Comparison of ENCODE assay signal across 13 mouse cellular contexts in the genomic region with DNA sequence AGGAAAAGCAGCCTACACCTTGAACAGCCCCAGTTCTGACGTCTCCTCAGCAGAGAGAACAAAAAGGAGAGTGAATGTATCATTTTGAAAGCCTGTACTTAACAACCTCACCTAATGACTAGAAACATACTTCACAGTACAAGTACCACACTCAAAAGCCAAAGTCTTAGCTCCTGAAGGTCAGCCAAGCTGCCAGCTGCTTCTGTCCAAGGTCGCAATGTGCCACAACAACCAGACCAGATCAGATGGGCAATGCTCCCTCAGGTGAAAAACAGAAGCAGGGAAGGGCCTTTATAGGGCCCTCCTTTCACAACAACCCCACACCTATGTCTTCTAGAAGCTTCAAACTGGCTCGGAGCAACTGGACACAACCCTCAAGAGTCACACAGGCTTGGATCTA. TPM values are rescaled to one million over a fixed set of nuclear protein-coding genes. Genes with fewer than 3 reads are reported as not detected.
DNase-seq lines count a peak whose midpoint lies in the region; ATAC-seq and TF ChIP-seq lines count a peak whose summit lies in the region.
"Had no signal": no experiment of that assay in that cellular context is flagged by ENCODE, and none has a peak within 500 bp of the region (broad histone marks: within the 10 kb centered on the region; RNA-seq: fewer than 3 reads in every experiment).

No protein-coding gene starts in this region.

- peaks cover 15% of the 10 kb centered on the region for H3K4me1 ChIP-seq in heart, embryonic 11.5 days (ENCODE audit: control insufficient read depth, insufficient read depth, low read length)
- H3K4me1 ChIP-seq in lung, postnatal 0 days (ENCODE audit: insufficient read depth, low read depth, low read length): peaks cover 16% of the 10 kb centered on the region; the same call in 1 of the 2 replicates
- peaks cover 9% of the 10 kb centered on the region; the same call in 1 of the 2 replicates for H3K4me1 ChIP-seq in hindbrain, embryonic 14.5 days (replicated peaks; ENCODE audit: control insufficient read depth, insufficient read depth, low read length)

- H3K9ac ChIP-seq in heart, embryonic 11.5 days (ENCODE audit: low read depth, low read length): no peak overlapping the region
- H3K9ac ChIP-seq in lung, postnatal 0 days (replicated peaks; ENCODE audit: low read depth): no peak overlapping the region
- H3K9ac ChIP-seq in hindbrain, embryonic 14.5 days: no peak overlapping the region
- H3K9ac ChIP-seq: liver, embryonic 13.5 days had no signal

- no peaks in the 10 kb centered on the region for H3K27me3 ChIP-seq in heart, embryonic 11.5 days (ENCODE audit: control insufficient read depth, insufficient read depth, low read length)
- H3K27me3 ChIP-seq in lung, postnatal 0 days (replicated peaks; ENCODE audit: insufficient read depth, low read length): no peaks in the 10 kb centered on the region
- H3K27me3 ChIP-seq in hindbrain, embryonic 14.5 days (ENCODE audit: control insufficient read depth, insufficient read depth, low read length): no peaks in the 10 kb centered on the region
- H3K27me3 ChIP-seq: liver, embryonic 13.5 days had no signal

- no peak overlapping the region for H3K4me3 ChIP-seq in heart, embryonic 11.5 days (ENCODE audit: low read depth, low read length)
- H3K4me3 ChIP-seq in lung, postnatal 0 days (ENCODE audit: low read depth, low read length): no peak overlapping the region
- no peak overlapping the region for H3K4me3 ChIP-seq in hindbrain, embryonic 14.5 days (replicated peaks; ENCODE audit: low read length)
- H3K4me3 ChIP-seq: liver, embryonic 13.5 days; megakaryocyte, embryonic 14.5 days had no signal

- TF ChIP-seq CTCF in lung, postnatal 0 days (IDR thresholded peaks at IDR 0.05): no peak

- 79% methylated on average over 3 of the region's 3 CpGs for WGBS in heart, embryonic 11.5 days (ENCODE audit: insufficient replicate concordance)
- WGBS in lung, postnatal 0 days: 54% methylated on average over 3 of the region's 3 CpGs
- WGBS in hindbrain, embryonic 14.5 days: 86% methylated on average over 3 of the region's 3 CpGs

- peak; percentile 58 for DNase-seq in adrenal gland, postnatal 14 days
- DNase-seq in adrenal gland, postnatal 4 days (ENCODE audit: low spot score in 2 of 2): no peak
- DNase-seq in kidney, adult 9 months: peak; percentile 79
- no peak for DNase-seq in kidney, postnatal 4 days
- DNase-seq in lung, postnatal 0 days (ENCODE audit: low spot score): peak; percentile 88
- no peak for DNase-seq in hindbrain, embryonic 14.5 days (ENCODE audit: low spot score)
- DNase-seq: liver, embryonic 13.5 days had no signal

- no peak overlapping the region for H3K4me2 ChIP-seq in heart, embryonic 11.5 days
- H3K4me2 ChIP-seq in lung, postnatal 0 days (replicated peaks; ENCODE audit: low read depth, low read length): no peak overlapping the region
- H3K4me2 ChIP-seq in hindbrain, embryonic 14.5 days (replicated peaks): no peak overlapping the region
- H3K4me2 ChIP-seq: liver, embryonic 13.5 days had no signal

- peak; percentile 91 for TF ChIP-seq EP300 in lung, postnatal 0 days (IDR thresholded peaks at IDR 0.05)

- no peak for ATAC-seq in heart, embryonic 11.5 days (replicated peaks; ENCODE audit: insufficient number of reproducible peaks, low FRiP score, low TSS enrichment)
- peak; percentile 50 for ATAC-seq in lung, postnatal 0 days
- ATAC-seq in granulocyte monocyte progenitor cell, adult 5-6 weeks (replicated peaks; ENCODE audit: poor library complexity, severe bottlenecking): no peak
- no peak for ATAC-seq in hindbrain, embryonic 14.5 days (ENCODE audit: low FRiP score)
- ATAC-seq: inflammation-experienced regulatory T-cells, adult 6 months had no signal

- peak overlapping the region; percentile 25; the same call in 1 of the 2 replicates for H3K27ac ChIP-seq in heart, embryonic 11.5 days (ENCODE audit: low read depth, low read length)
- peak overlapping the region; percentile 79 for H3K27ac ChIP-seq in lung, postnatal 0 days (ENCODE audit: low read length)
- H3K27ac ChIP-seq in hindbrain, embryonic 14.5 days: no peak overlapping the region
- H3K27ac ChIP-seq: liver, embryonic 13.5 days had no signal

- H3K36me3 ChIP-seq in heart, embryonic 11.5 days (ENCODE audit: control insufficient read depth, insufficient read depth, low read length): peaks cover 35% of the 10 kb centered on the region
- H3K36me3 ChIP-seq in lung, postnatal 0 days (ENCODE audit: insufficient read depth, low read length): peaks cover 27% of the 10 kb centered on the region; the same call in 1 of the 2 replicates
- H3K36me3 ChIP-seq in hindbrain, embryonic 14.5 days (replicated peaks; ENCODE audit: control insufficient read depth, insufficient read depth): peaks cover 58% of the 10 kb centered on the region

- no peaks in the 10 kb centered on the region for H3K9me3 ChIP-seq in heart, embryonic 11.5 days (replicated peaks; ENCODE audit: control insufficient read depth, low read length)
- H3K9me3 ChIP-seq in lung, postnatal 0 days (ENCODE audit: low read length): no peaks in the 10 kb centered on the region
- H3K9me3 ChIP-seq in hindbrain, embryonic 14.5 days (ENCODE audit: control insufficient read depth, low read length): no peaks in the 10 kb centered on the region
- H3K9me3 ChIP-seq: G1E; liver, embryonic 13.5 days; megakaryocyte, embryonic 14.5 days had no signal

RNA-seq across cellular contexts. Expression of gene Sh3d21, which starts 2.8 kb away (rescaled TPM):
- 3.7 and 4.8 TPM in 2 replicates for total RNA-seq in adrenal gland, postnatal 14 days (2021)
- 1 to 10 TPM; 4.2 to 4.3 TPM for total RNA-seq in adrenal gland, postnatal 4 days (2021)
- 2.7 and 3.1 TPM in 2 replicates for polyA plus RNA-seq in heart, embryonic 11.5 days (2014; fragmentation: Nextera tagmentation; extraction: Ambion mirVana)
- polyA plus RNA-seq in lung, postnatal 0 days (2015; fragmentation: Nextera tagmentation; extraction: Ambion mirVana): 23.3 and 30.7 TPM in 2 replicates
- 0.15 and 1.5 TPM in 2 replicates for total RNA-seq in granulocyte monocyte progenitor cell, adult 5-6 weeks (2014; fragmentation: Nextera tagmentation)
- total RNA-seq in granulocyte monocyte progenitor cell, adult 5-6 weeks (2017): 0.36 and 0.39 TPM in 2 replicates
- 1.1 TPM in 2 replicates for polyA plus RNA-seq in hindbrain, embryonic 14.5 days (2014; fragmentation: Nextera tagmentation; extraction: Ambion mirVana)
- total RNA-seq: monocyte, adult 5-6 weeks had no signal

RNA-seq across cellular contexts. Expression of gene Eva1b, which starts 18.5 kb away (rescaled TPM):
- total RNA-seq in adrenal gland, postnatal 14 days (2021): 27.6 and 32.3 TPM in 2 replicates
- total RNA-seq in adrenal gland, postnatal 4 days (2021): 10 to 100 TPM; 67.2 to 69.6 TPM
- polyA plus RNA-seq in heart, embryonic 11.5 days (2014; fragmentation: Nextera tagmentation; extraction: Ambion mirVana): 31.9 and 33.5 TPM in 2 replicates
- 151 TPM in 2 replicates for polyA plus RNA-seq in lung, postnatal 0 days (2015; fragmentation: Nextera tagmentation; extraction: Ambion mirVana)
- 0.73 and 1.1 TPM in 2 replicates for total RNA-seq in granulocyte monocyte progenitor cell, adult 5-6 weeks (2014; fragmentation: Nextera tagmentation)
- total RNA-seq in granulocyte monocyte progenitor cell, adult 5-6 weeks (2017): 1.0 and 2.4 TPM in 2 replicates
- polyA plus RNA-seq in hindbrain, embryonic 14.5 days (2014; fragmentation: Nextera tagmentation; extraction: Ambion mirVana): 13.5 and 19.2 TPM in 2 replicates

RNA-seq across cellular contexts. Expression of gene Thrap3, which starts 36.5 kb away (rescaled TPM):
- total RNA-seq in adrenal gland, postnatal 14 days (2021): 190 and 212 TPM in 2 replicates
- 100 to 1,000 TPM; 319 to 332 TPM for total RNA-seq in adrenal gland, postnatal 4 days (2021)
- 131 and 155 TPM in 2 replicates for polyA plus RNA-seq in heart, embryonic 11.5 days (2014; fragmentation: Nextera tagmentation; extraction: Ambion mirVana)
- 98.6 and 112 TPM in 2 replicates for polyA plus RNA-seq in lung, postnatal 0 days (2015; fragmentation: Nextera tagmentation; extraction: Ambion mirVana)
- 215 and 267 TPM in 2 replicates for total RNA-seq in granulocyte monocyte progenitor cell, adult 5-6 weeks (2014; fragmentation: Nextera tagmentation)
- total RNA-seq in granulocyte monocyte progenitor cell, adult 5-6 weeks (2017): 304 and 361 TPM in 2 replicates
- 127 and 139 TPM in 2 replicates for polyA plus RNA-seq in hindbrain, embryonic 14.5 days (2014; fragmentation: Nextera tagmentation; extraction: Ambion mirVana)

Comparison
In these comparisons a context has a peak if more than half of its experiments do, and no peak if none do; other contexts are left out.
1. DNase-seq: peak in adrenal gland, postnatal 14 days (single experiment), kidney, adult 9 months (single experiment) and lung, postnatal 0 days (single experiment); none in adrenal gland, postnatal 4 days (0 of 2), kidney, postnatal 4 days (0 of 2) and hindbrain, embryonic 14.5 days (single experiment).